Mouse (Mus musculus): ENCODE data around the gene Rec8.
A peak's percentile ranks its signal among the peaks of the same experiment; 100 is the strongest.

Gene Rec8

DNA sequence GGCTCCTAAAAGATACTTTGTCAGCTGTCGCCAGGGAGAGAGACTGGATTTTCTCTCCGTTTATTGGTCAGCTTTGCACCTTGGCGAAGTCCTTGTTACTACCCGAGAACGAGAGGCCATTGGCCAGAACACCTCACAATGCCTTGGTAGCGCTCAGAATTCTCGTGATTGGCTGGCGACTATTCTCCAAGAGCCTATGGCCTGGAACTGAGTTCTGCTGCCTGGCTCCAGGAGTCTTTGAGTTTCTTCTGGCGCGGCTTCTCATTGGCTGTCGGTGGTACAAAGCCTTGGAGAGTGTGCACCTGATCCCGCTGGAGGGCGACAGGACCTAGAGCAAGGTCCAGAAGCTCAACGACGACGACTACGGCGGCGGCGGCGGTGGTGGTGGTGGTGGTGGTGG is at the start of gene Rec8:
Gene Rec8, plus strand, starts transcription at position 216 of the 400 bp plus-strand sequence.
- no peak for DNase-seq (ENCODE audit: low spot score)

DNA sequence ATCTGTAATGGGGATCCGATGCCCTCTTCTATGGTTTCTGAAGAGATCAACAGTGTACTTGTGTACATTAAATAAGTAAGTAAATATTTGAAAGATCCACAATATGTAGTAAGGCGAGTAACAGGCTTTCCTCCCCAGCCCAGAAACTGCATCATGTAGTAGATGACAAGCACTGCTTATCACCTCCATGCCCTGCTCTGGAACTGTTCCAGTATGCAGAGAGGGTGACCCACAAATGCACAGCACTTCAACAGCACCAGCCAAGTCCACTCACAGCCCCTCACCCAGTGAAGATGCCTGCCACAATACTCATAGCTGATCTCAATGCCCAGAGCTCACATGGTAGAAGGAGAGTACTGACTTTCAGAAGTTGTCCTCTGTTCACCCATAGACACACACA is 47.2 kb upstream of the Rec8 start:
- no peak for DNase-seq (ENCODE audit: low spot score)

DNA sequence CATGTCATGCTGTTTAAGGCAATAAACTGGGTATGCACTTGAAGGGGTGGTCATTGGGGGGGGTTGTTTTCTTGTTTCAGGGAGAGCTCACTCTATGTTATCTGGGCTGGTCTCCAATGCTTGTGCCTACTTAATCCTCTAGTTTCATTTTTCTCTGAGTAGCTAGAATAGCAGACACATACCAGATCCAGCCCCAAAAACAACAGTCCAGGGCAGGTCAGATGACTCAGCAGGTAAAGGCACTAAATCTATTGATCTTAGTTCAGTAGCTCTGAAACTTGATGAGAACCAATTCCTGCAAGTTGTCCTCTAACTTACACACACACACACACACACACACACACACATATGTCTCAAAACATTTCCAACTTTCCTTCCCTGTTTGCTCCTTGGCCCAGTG is 46.1 kb upstream of the Rec8 start:
- DNase-seq (ENCODE audit: low spot score), result no peak

DNA sequence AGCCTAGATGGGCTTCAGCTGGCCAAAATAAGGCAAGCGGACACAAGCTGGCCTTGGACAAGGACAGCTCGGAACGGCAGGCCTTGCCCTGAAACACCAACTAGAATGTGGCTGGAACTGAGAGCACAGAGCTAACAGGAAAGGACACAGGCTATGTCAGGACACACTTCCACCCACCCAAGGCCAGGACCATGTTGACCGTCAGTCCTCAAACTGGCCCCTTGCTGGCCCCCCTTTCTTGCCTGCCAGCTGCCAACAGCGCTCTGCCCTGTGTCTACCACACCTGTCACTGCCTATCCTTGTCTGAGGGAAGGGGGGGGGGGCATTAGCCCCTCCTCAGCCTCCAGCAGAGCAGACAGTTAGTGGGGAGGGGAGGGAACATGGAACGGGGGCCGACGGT is 42.5 kb upstream of the Rec8 start, which contains the start of gene Fitm1:
Gene Fitm1, plus strand, starts transcription at position 316 of the 400 bp plus-strand sequence.
- no peak for DNase-seq (ENCODE audit: low spot score)

DNA sequence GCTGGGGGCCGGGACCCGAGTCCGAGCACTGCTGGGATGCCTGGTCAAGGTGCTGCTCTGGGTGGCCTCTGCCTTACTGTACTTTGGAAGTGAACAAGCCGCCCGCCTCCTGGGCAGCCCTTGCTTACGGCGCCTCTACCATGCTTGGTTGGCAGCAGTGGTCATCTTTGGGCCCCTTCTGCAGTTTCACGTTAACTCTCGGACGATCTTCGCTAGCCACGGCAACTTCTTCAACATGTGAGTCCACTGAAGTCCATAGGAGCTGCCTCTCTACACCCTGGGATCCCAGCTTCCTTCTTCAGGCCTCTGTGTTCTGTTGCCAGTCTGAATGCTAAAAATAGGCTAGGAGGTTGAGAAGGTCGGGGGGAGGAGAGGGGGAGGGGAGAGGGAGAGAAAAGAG is 42.1 kb upstream of the Rec8 start:
- DNase-seq (ENCODE audit: low spot score), result no peak

DNA sequence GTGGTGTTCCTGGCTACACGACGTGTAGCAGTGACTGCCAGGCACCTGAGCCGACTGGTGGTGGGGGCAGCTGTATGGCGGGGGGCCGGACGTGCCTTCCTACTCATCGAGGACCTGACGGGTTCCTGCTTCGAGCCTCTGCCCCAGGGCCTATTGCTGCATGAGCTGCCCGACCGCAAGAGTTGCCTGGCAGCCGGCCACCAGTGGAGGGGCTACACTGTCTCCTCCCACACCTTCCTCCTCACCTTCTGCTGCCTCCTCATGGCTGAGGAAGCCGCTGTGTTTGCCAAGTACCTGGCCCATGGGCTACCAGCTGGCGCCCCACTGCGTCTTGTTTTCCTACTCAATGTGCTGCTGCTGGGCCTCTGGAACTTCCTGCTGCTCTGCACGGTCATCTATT is 41.5 kb upstream of the Rec8 start:
- no peak for DNase-seq (ENCODE audit: low spot score)

DNA sequence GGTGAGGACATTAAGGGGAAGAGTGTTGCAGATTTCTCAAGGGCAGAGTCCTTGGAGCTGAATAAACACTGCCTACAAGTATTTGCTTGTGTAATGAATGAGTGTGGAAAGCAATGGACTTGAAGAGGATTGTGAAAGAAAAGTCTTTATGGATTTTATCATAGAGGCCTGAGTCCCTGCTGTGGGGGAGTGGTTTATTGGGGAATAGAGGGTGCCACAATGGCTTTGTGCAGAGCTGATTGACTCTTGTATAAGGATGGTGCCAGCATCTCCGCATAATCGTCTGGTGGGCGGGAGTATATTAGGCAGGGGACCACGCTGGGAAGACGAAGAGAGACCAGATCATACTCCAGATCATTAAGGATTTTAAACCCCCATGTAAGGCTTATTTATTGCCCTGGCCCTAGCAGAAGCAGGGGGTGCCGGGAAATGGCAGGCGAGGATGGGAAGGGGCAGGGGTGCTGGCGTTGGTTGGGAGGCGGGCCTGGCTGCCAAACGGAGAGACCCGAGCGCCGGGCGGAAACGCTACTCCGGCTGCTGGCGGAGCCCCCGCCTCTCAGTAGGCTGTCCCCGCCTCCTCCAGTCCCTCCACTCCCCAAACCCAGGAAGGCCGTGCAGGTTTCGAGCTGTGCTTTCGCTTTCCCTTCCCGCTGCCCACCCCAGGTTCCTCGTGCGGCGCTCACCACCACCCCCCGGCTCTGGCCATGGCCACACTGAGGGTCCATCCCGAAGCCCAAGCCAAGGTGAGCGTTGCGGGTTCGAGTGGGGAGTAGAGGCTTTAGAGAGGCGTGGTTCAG is 39.8 kb upstream of the Rec8 start, which contains the start of gene Psme1:
Gene Psme1, plus strand, starts transcription at position 253 of the 797 bp plus-strand sequence.
- peak; percentile 80 for DNase-seq (ENCODE audit: low spot score)

DNA sequence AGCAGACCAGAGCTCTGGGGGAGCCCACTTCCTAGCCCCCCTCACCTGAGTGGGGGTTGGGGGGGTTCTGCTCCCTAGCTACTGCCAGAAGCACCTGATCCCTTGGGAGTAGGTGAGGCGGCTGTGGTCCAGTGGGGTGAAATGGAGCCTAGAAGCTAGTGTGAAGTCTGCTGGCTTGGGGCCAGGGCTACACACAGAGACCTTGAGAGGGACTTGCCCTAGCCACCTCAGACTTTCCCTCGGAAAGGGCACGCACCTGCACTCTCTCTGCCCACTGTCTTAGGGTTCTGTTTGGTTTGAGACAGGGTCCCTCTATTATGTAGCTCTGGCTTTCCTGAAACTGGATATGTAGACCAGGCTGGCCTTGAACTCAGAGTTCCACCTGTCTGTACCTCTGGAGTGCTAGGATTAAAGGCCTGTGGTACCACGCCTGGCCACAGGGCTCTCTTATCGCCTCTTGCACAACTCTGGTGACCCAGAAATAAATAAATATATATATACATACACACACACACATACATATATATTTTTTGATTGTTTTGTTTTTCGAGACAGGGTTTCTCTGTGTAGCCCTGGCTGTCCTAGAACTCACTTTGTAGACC is 39.1 kb upstream of the Rec8 start:
- peak; percentile 61 for DNase-seq (ENCODE audit: low spot score)

DNA sequence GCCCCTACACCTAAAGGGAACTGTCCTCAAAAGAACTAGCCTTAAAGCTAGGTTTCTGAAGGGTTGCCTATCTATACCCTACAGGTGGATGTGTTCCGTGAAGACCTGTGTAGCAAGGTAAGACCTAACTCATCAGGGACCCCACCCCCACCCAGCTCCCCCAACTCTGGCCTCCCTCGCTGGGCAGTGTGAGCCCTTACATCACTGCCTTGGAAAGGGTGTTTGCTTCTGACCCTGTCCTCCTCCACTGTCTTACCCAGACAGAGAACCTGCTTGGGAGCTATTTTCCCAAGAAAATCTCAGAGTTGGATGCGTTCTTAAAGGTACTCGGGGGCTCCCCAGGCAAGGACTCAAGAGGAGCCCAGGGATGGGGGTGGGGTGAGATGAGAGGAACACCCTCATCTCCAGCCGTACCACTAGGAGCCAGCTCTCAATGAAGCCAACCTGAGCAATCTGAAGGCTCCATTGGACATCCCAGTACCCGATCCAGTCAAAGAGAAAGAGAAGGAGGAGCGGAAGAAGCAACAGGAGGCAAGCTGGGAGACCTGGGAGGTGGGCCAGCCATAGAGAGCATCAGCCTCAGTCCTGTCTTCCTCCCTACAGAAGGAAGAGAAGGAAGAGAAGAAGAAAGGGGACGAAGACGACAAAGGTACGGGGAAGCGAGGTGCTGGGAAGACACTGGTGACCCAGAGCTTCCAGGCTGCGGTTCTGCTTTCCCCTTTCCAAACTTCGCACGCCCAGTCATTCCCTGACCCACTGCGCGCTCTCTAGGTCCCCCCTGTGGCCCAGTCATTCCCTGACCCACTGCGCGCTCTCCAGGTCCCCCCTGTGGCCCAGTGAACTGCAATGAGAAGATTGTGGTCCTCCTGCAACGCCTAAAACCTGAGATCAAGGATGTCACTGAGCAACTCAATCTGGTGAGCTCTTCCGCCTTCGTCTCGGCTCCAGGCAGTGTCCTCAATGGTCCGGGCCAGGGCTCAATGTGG is 38.0 kb upstream of the Rec8 start:
- no peak for DNase-seq (ENCODE audit: low spot score)

DNA sequence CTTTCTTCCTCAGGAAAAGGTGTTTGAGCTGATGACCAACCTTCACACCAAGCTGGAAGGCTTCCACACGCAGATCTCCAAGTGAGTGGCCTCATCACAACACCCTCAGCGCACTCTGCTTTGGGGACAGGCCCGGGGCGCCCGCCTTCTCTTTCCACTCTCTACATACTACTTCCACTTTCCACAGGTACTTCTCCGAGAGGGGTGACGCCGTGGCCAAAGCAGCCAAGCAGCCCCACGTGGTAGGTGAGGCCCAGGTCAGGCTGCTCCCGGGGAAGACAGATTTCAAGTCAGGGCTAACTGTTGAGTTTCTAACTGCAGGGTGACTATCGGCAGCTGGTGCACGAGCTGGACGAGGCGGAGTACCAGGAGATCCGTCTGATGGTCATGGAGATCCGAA is 37.1 kb upstream of the Rec8 start:
- no peak for DNase-seq (ENCODE audit: low spot score)

DNA sequence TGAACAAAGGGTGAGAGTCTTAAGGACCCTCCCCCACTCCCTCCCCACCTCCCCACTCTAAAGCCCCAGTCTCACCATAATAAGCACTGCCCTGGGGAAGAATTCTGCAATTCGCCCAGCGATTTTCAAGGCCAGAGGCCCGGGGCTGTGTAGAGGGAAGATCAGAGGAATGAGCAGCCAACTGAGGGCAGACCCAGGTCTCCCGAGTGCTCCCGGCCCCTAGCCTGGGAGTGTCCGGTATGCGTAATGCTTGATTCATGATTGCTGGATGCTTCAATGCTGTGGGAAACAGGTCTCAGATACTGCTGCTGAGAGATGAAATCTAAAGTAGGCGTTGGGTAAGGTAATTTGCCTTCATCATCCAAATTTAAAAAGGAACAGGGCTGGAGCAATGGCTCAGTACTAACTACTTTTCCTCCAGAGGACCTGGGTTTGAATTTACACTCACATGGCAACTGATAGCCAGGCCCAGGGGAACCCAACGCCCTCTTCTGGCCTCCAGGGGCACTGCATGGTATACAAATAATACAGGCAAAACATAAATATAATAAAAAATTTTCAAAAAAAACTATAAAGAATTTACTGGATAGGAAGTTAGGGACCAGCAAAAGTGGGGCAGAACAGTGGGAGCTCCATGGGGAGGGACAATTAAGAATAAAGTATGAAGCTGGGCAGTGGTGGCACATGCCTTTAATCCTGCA is 35.7 kb upstream of the Rec8 start:
- no peak for DNase-seq (ENCODE audit: low spot score)

DNA sequence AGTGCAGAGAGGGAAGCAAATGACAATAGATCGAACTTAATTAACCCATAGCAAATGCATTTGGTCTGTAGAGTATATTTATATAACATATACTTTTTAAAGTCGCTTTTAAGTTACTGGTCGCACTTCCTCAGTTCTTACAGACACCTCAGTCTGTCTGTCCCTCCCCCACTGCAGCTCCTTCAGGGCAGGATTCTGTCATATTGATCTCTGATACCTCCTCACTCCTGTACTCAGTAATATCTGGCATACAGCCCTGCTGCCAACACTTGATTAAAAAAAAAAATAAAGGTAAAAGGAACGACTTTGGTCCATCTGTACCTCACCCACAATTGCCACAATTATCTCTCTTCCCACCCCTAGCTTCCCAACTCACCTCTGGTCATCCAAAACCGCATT is 33.5 kb upstream of the Rec8 start:
- no peak for DNase-seq (ENCODE audit: low spot score)

DNA sequence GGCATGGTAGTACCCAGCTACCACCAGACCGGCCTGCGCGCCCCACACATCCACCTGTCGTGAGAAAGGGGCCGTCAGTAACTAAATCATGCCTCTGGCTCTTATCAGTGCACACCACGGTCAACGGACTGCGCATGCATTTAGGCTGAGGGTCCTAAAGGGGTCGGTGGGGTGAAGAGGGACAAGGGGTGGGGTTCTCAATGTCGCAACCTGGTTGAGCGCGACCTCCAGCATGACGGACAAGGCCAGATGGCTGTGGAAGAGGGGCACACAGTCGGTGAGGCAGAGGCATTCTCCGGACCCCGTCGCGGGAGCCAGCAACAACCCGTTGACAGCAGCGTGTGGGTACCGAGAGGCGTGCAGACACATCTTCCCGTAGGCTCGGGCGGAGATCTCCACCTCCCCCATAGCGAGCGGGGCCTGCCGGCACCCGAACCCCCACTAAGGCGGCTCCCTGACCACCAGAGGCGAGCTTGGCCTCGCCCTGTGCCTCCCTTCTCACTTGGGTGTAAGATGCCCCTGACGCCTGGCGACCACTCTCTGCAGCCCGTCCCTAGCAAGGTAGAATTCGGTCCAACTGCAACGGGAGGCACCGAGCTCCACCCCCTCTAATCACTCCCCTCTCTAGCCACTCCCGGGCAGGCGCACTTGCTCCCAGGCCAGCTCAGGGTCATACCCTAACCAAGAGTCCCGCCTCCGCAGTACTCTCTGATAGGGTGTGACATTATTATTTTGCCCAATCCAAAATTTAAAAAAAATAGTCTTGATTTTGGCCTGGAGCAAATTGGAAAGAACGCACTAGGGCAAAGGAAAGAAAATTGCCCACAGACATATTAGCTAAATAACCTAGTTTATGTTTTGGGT is 32.9 kb upstream of the Rec8 start, which contains the start of gene Emc9:
Gene Emc9, minus strand, starts transcription at position 601 of the 864 bp plus-strand sequence.
- DNase-seq (ENCODE audit: low spot score), result peak; percentile 78

DNA sequence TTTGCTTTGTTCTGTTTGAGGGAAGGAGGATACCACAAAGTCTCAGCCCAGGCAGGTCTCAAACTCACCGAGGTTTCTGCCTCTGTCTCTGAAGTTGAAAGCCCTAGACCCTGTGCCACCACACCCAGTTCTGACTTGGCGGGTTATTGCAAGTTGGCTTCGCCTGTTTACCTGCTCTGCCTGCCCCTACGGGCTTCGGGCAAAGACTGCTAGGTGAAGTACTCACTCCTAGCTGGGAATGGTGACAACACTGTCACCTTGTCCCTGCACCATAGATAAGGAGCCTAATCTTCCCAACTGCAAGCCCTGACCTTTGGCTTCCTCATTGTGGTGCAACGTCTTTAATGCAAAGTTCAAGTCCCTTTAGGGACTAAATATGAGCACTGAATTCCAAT is 32.3 kb upstream of the Rec8 start:
- DNase-seq (ENCODE audit: low spot score), result no peak

DNA sequence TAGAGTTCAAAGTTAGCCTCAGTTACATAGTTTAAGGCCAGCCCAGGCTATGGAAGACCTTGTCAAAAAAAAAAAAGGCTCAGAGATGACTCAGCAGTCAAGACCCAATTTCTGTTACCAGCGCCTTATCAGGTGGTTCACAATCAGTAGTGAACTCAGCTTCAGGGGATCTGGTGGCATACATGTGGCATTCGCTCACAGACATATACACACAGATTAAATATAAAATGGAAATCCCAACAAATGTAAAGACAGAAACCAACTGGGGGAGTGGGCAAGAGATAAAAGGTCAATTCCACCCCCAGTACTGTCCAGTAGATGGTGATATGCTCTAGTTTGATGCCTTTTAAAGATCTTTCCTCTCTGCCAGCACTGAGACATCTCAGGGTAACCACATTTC is 31.7 kb upstream of the Rec8 start:
- no peak for DNase-seq (ENCODE audit: low spot score)

DNA sequence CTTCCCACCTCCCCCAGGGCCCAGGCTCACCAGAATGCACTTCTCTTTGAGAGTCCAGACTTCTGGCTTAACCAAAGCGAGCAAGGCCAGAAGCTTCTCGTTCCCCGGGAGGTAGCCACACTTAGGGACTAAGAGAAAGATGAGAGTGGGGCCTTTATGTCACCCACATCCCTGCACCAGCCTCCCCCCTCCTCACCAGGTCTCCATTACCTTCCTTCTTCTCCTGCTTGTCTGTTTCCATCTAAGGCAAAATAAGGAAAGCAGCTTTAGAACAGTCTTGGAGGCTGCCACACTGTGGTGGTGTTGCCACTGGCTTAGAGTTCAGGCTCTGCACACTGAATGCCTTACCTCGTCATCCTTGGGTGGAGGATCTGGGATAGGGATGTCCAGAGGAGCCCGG is 28.6 kb upstream of the Rec8 start:
- DNase-seq (ENCODE audit: low spot score), result no peak

DNA sequence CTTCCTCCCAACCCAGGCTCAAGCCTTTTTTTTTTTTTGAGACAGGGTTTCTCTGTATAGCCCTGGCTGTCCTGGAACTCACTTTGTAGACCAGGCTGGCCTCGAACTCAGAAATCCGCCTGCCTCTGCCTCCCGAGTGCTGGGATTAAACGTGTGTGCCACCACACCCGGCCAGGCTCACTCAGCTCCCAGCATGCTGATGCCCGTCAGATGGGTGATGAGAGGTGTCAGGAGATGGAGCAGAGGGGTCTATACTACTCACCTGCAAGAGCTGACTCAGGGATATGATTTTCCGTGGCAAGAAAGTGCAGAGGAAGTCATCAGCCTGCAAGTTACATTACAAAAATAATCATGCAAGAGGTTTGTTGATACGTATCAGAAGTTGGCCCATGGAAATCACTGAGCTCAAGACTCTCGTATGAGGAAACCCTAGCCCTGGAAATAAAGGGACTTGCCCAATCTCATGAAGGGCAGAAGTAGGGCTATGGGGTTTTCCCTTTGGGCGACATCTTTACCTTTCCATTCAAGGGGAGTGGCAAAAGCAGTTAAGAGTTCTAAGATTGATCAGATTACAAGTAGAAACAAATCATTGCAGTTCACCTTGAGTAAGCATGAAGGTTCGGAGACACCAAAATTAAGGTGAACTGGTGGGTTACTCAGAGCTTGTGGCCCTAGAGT is 27.9 kb upstream of the Rec8 start:
- DNase-seq (ENCODE audit: low spot score), result no peak

DNA sequence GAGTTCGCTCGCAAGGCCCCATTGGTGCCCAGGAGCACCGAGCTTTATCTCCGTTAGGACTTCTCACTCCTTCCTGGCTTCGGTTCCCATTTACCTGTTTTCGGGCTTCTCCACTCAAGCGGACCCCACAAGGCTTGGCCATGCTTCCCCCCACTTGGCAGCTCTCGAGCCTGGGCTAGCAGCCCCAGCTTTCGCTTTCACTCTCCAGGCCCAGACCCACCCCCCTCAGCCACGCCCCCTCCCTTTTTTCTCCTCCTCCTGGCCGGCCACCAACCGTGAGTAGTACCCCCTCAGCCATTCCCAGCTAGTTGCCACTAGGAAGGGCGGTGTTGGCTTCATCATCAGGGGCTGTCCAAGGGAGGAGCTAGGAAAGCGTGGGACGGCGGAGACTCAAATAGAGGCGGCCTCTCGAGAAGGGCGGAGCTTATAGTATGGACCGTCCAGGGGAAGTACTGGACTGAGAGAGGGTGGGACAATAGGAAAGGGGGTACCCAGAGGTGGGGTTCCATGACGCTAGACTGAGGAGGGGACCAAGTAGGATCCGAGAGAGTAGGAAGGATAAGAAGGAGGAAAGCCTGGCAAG is 27.0 kb upstream of the Rec8 start, which contains the start of gene Psme2:
Gene Psme2, minus strand, starts transcription at position 366 of the 583 bp plus-strand sequence.
- DNase-seq (ENCODE audit: low spot score), result peak; percentile 94

DNA sequence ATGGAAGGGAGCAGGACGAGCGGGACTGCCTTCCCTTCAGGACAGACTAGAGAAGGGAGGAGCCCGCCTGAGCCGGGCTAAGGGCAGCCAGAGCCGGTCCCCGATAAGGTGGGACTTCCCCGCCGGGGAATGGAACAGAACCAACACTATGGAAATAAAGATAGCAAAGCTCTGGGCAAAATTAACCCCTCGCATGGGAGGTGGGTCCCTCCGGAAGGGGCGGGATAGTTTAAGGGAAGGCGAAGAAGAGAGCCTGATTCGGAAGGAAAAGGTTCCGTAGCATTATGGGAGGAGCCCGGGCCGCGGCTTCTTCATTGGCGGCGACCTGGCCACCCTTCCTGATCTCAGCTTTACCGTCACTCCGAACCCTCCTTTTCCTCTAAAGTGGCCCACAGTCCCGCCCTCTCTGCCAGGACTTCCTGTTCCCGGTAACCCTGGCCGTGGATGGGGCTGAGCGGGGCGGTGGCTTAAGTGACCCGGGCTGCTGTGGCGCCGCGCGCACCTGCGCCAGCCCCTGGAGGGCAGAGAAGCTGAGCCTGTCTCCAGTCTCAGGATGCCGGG is 26.4 kb upstream of the Rec8 start, which contains the start of gene Rnf31:
Gene Rnf31, plus strand, starts transcription at position 378 of the 561 bp plus-strand sequence.
- DNase-seq (ENCODE audit: low spot score), result peak; percentile 96

Measured in urinary bladder, postnatal 14 days (tissue).